Mouse (Mus musculus) liver, embryonic 11.5 days (tissue): Measurements from ENCODE around the gene Fah. TPM values are rescaled to one million over a fixed set of nuclear protein-coding genes. Genes with fewer than 3 reads are reported as not detected.

ENCODE experiments used
- ATAC-seq: fragments of 200-750 bp; cut with Nextera tagmentation; replicated peaks from 2 replicates; pipeline ENCODE4 v1.8.0; 2017; ENCODE audit warnings: moderate number of reproducible peaks, mild to moderate bottlenecking, moderate TSS enrichment, moderate library complexity; ENCODE audit not compliant: low FRiP score
- DNase-seq: peaks from one replicate; pipeline ENCODE4 v3.0.0-alpha.2; 2017; ENCODE audit warnings: low spot score
- H3K27ac ChIP-seq: fragments of 300-500 bp; sonication (generic); 2 replicates; pipeline ENCODE4 v1.5.1; 2014; ENCODE audit warnings: mild to moderate bottlenecking, low read depth, low read length, control low read depth
- H3K27me3 ChIP-seq: fragments of 300-500 bp; sonication (generic); replicated peaks from 2 replicates; pipeline ENCODE4 v1.6.1; 2014; ENCODE audit warnings: low read length, mixed read lengths; ENCODE audit not compliant: control insufficient read depth, insufficient read depth
- H3K36me3 ChIP-seq: fragments of 300-500 bp; sonication (generic); 2 replicates; pipeline ENCODE4 v1.6.1; 2014; ENCODE audit warnings: mild to moderate bottlenecking, low read length, moderate library complexity, mixed read lengths; ENCODE audit not compliant: control insufficient read depth, insufficient read depth
- H3K4me1 ChIP-seq: fragments of 300-500 bp; sonication (generic); replicated peaks from 2 replicates; pipeline ENCODE4 v1.6.1; 2014; ENCODE audit warnings: low read length, mixed read lengths; ENCODE audit not compliant: control insufficient read depth, insufficient read depth
- H3K4me2 ChIP-seq: fragments of 300-500 bp; sonication (generic); 2 replicates; pipeline ENCODE4 v1.6.1; 2014; ENCODE audit warnings: mild to moderate bottlenecking, control low read depth, moderate library complexity
- H3K4me3 ChIP-seq: fragments of 300-500 bp; sonication (generic); 2 replicates; pipeline ENCODE4 v1.5.1; 2014; ENCODE audit warnings: low read depth, low read length, control low read depth
- H3K9ac ChIP-seq: fragments of 300-500 bp; sonication (generic); 2 replicates; pipeline ENCODE4 v1.6.1; 2014; ENCODE audit warnings: low read depth, low read length, control low read depth
- H3K9me3 ChIP-seq: fragments of 300-500 bp; sonication (generic); 2 replicates; pipeline ENCODE4 v1.6.1; 2016; ENCODE audit warnings: low read length, inconsistent platforms, mixed read lengths; ENCODE audit not compliant: control insufficient read depth
- WGBS: fragments of 180-500 bp; shearing (Covaris S2); extraction: QIAGEN DNeasy Blood & Tissue Kit; methylation state at CpG from one replicate; pipeline ENCODE4 v1.1.7; 2014; 5-methylcytosine and 5-hydroxymethylcytosine counted together
- polyA plus RNA-seq: library from polyadenylated mRNA; unstranded; fragments of >200 nt; fragmentation: Nextera tagmentation; extraction: Ambion mirVana; gene quantifications from 2 replicates; pipeline ENCODE4 v1.2.1, GENCODE M21; 2014

Fah gene
- polyA plus RNA-seq, 1 experiment from 2014 or later = 20.7 TPM

GRCm38 (mm10) chr7:84557332-84557731 lies 49.2 kb downstream of the Fah start:
- 67% methylated on average over 3 of the region's 3 CpGs for WGBS

GRCm38 (mm10) chr7:84555294-84555693 lies 51.2 kb downstream of the Fah start:
- Histone ChIP-seq H3K27ac (no peak overlapping the region), H3K9ac (no peak overlapping the region), H3K27me3 (no peaks in the 10 kb centered on the region), H3K4me3 (no peak overlapping the region), H3K4me2 (no peak overlapping the region), H3K9me3 (no peaks in the 10 kb centered on the region), H3K4me1 (no peaks in the 10 kb centered on the region), H3K36me3 (no peaks in the 10 kb centered on the region)
- 57% methylated on average over 3 of the region's 3 CpGs for WGBS
- DNase-seq (no peak), ATAC-seq (no peak)

More at GRCm38 (mm10) chr7:84557332-84557731, 49.2 kb downstream of the Fah start:
- Histone ChIP-seq H3K4me2 (no peak overlapping the region), H3K27me3 (no peaks in the 10 kb centered on the region), H3K9me3 (no peaks in the 10 kb centered on the region), H3K9ac (no peak overlapping the region), H3K27ac (no peak overlapping the region), H3K4me3 (no peak overlapping the region), H3K36me3 (no peaks in the 10 kb centered on the region), H3K4me1 (no peaks in the 10 kb centered on the region)
- no peak for DNase-seq
- no peak for ATAC-seq

- 81% methylated on average over 2 of the region's 2 CpGs for whole genome bisulfite sequencing
- Histone ChIP-seq H3K4me2 (no peak overlapping the region), H3K4me3 (no peak overlapping the region), H3K27me3 (no peaks in the 10 kb centered on the region), H3K9me3 (no peaks in the 10 kb centered on the region), H3K9ac (no peak overlapping the region), H3K27ac (no peak overlapping the region), H3K4me1 (no peaks in the 10 kb centered on the region), H3K36me3 (no peaks in the 10 kb centered on the region)
- no peak for DNase-seq
- ATAC-seq = no peak
Observed at GRCm38 (mm10) chr7:84551472-84551871, 55.0 kb downstream of the Fah start.

- H3K4me2 ChIP-seq = no peak overlapping the region
- H3K36me3 ChIP-seq = no peaks in the 10 kb centered on the region
- no peak for DNase-seq
- no peak for ATAC-seq
- no peak overlapping the region for H3K9ac ChIP-seq
- H3K4me3 ChIP-seq = no peak overlapping the region
- H3K27ac ChIP-seq = no peak overlapping the region
- no peaks in the 10 kb centered on the region for H3K27me3 ChIP-seq
- H3K4me1 ChIP-seq = no peaks in the 10 kb centered on the region
- no peaks in the 10 kb centered on the region for H3K9me3 ChIP-seq
- 61% methylated on average over 4 of the region's 4 CpGs for WGBS
Observed at GRCm38 (mm10) chr7:84546667-84547066, 59.9 kb downstream of the Fah start.

GRCm38 (mm10) chr7:84544946-84545345 lies 61.6 kb downstream of the Fah start:
- H3K4me3 ChIP-seq = no peak overlapping the region
- H3K27ac ChIP-seq = no peak overlapping the region
- H3K36me3 ChIP-seq = no peaks in the 10 kb centered on the region
- no peak overlapping the region for H3K4me2 ChIP-seq
- no peaks in the 10 kb centered on the region for H3K4me1 ChIP-seq
- H3K9ac ChIP-seq = no peak overlapping the region
- WGBS = 72% methylated on average over 4 of the region's 4 CpGs
- no peak for ATAC-seq
- DNase-seq = no peak
- H3K9me3 ChIP-seq = no peaks in the 10 kb centered on the region
- H3K27me3 ChIP-seq = no peaks in the 10 kb centered on the region

Other genes starting within 250 kb of the Fah start
- gene Arnt2, start 196.5 kb downstream of the Fah start, polyA plus RNA-seq = 2.2 and 2.7 TPM in 2 replicates
- 0.16 TPM in 1 of 2 replicates, not detected in the other for gene Gm2115, start 77.8 kb downstream of the Fah start, polyA plus RNA-seq
- gene Zfand6, start 83.2 kb upstream of the Fah start, polyA plus RNA-seq = 123 and 126 TPM in 2 replicates
- gene Olfr291, start 246.8 kb upstream of the Fah start, polyA plus RNA-seq = not detected in 2 replicates